Mouse (Mus musculus) heart, postnatal 0 days (tissue): Measurements from ENCODE around the gene Nrm. TPM values are rescaled to one million over a fixed set of nuclear protein-coding genes. Genes with fewer than 3 reads are reported as not detected.
A peak's percentile ranks its signal among the peaks of the same experiment; 100 is the strongest.

Experiments
- ATAC-seq: fragments of 200-750 bp; cut with Nextera tagmentation; 2 replicates; pipeline ENCODE4 v1.8.0; 2017; ENCODE audit warnings: low read depth, moderate number of reproducible peaks, moderate library complexity; ENCODE audit not compliant: insufficient read depth
- DNase-seq: peaks from one replicate; pipeline ENCODE4 v3.0.0-alpha.2; 2016; ENCODE audit warnings: low spot score
- H3K27ac ChIP-seq: fragments of 300-500 bp; sonication (generic); 2 replicates; pipeline ENCODE4 v1.5.1; 2014; ENCODE audit warnings: low read depth, mild to moderate bottlenecking
- H3K27me3 ChIP-seq: fragments of 300-500 bp; sonication (generic); 2 replicates; pipeline ENCODE4 v1.6.1; 2014; ENCODE audit warnings: low read length, mixed read lengths; ENCODE audit not compliant: control insufficient read depth, insufficient read depth
- H3K36me3 ChIP-seq: fragments of 300-500 bp; sonication (generic); replicated peaks from 2 replicates; pipeline ENCODE4 v1.6.1; 2014; ENCODE audit warnings: low read length, mixed read lengths; ENCODE audit not compliant: control insufficient read depth, insufficient read depth
- H3K4me1 ChIP-seq: fragments of 300-500 bp; sonication (generic); 2 replicates; pipeline ENCODE4 v1.6.1; 2014; ENCODE audit warnings: antibody characterized with exemption; ENCODE audit not compliant: control insufficient read depth, insufficient read depth
- H3K4me2 ChIP-seq: fragments of 300-500 bp; sonication (generic); 2 replicates; pipeline ENCODE4 v1.6.1; 2014; ENCODE audit warnings: low read depth, mild to moderate bottlenecking, low read length, moderate library complexity
- H3K4me3 ChIP-seq: fragments of 300-500 bp; sonication (generic); 2 replicates; pipeline ENCODE4 v1.5.1; 2014; ENCODE audit warnings: low read depth, low read length
- H3K9ac ChIP-seq: fragments of 300-500 bp; sonication (generic); replicated peaks from 2 replicates; pipeline ENCODE4 v1.6.1; 2014; ENCODE audit warnings: low read depth, low read length, mixed read lengths
- H3K9me3 ChIP-seq: fragments of 300-500 bp; sonication (generic); replicated peaks from 2 replicates; pipeline ENCODE4 v1.6.1; 2016; ENCODE audit warnings: low read length; ENCODE audit not compliant: control insufficient read depth
- CTCF ChIP-seq: IDR thresholded peaks from 2 replicates; pipeline ENCODE4 v1.5.1; 2016; ENCODE audit warnings: antibody characterized with exemption, control low read depth, low read depth
- EP300 ChIP-seq: IDR thresholded peaks from 2 replicates; pipeline ENCODE4 v1.6.1; 2016; ENCODE audit warnings: antibody characterized with exemption, low read depth
- WGBS: fragments of 180-500 bp; shearing (Covaris S2); extraction: QIAGEN DNeasy Blood & Tissue Kit; methylation state at CpG from one replicate; pipeline ENCODE4 v1.1.7; 2014; 5-methylcytosine and 5-hydroxymethylcytosine counted together
- polyA plus RNA-seq: library from polyadenylated mRNA; unstranded; fragments of >200 nt; fragmentation: Nextera tagmentation; extraction: Ambion mirVana; gene quantifications from 2 replicates; pipeline ENCODE4 v1.2.1, GENCODE M21; 2015
- total RNA-seq: library from RNA; depleted of rRNA; stranded (reverse); fragments of >200 nt; gene quantifications from 2 replicates; pipeline ENCODE4 v1.2.3, GENCODE M21; 2014; ENCODE audit warnings: low replicate concordance; rRNA removed

Nrm gene
- total RNA-seq = 16.1 and 36.2 TPM in 2 replicates
- polyA plus RNA-seq = 18.0 and 21.6 TPM in 2 replicates

- Histone ChIP-seq H3K27me3 (no peaks in the 10 kb centered on the region), H3K4me3 (peak within 1 kb of the TSS; percentile 82), H3K36me3 (peaks cover 19% of the 10 kb centered on the region), H3K9me3 (no peaks in the 10 kb centered on the region), H3K4me1 (peaks cover 10% of the 10 kb centered on the region; the same call in 1 of the 2 replicates), H3K9ac (peak within 1 kb of the TSS; percentile 60), H3K27ac (peak within 1 kb of the TSS; percentile 89), H3K4me2 (peak within 1 kb of the TSS; percentile 78)
- under 1% methylated on average over 47 of the region's 47 CpGs for WGBS
- TF ChIP-seq EP300 (peak; percentile 24; the same call in 1 of the 2 replicates), CTCF (peak; percentile 58)
- DNase-seq (peak; percentile 97), ATAC-seq (peak; percentile 89)
Measured at GRCm38 (mm10) chr17:35861198-35861857, at the start of gene Nrm. Gene Nrm (plus strand): TSS chr17:35861318.

- DNase-seq = no peak
- no peak for ATAC-seq
- H3K27ac ChIP-seq = peak overlapping the region; percentile 96
- whole genome bisulfite sequencing = 81% methylated on average over 5 of the region's 5 CpGs
- no peaks in the 10 kb centered on the region for H3K36me3 ChIP-seq
- no peaks in the 10 kb centered on the region for H3K27me3 ChIP-seq
- no peak overlapping the region for H3K4me2 ChIP-seq
- H3K9me3 ChIP-seq = no peaks in the 10 kb centered on the region
- no peak overlapping the region for H3K4me3 ChIP-seq
- TF ChIP-seq EP300 = no peak
- no peak for TF ChIP-seq CTCF
- H3K4me1 ChIP-seq = peaks cover 55% of the 10 kb centered on the region
- no peak overlapping the region for H3K9ac ChIP-seq
Measured at GRCm38 (mm10) chr17:35812307-35812706, 48.8 kb upstream of the Nrm start.

GRCm38 (mm10) chr17:35812736-35813135, 48.4 kb upstream of the Nrm start:
- DNase-seq = no peak
- Histone ChIP-seq H3K9me3 (no peaks in the 10 kb centered on the region), H3K4me3 (no peak overlapping the region), H3K4me2 (no peak overlapping the region), H3K36me3 (no peaks in the 10 kb centered on the region), H3K27ac (peak overlapping the region; percentile 96), H3K4me1 (peaks cover 55% of the 10 kb centered on the region), H3K9ac (0 out of 2 replicates have a peak overlapping the region, but pooled peaks have one; percentile 31), H3K27me3 (no peaks in the 10 kb centered on the region)
- TF ChIP-seq CTCF (no peak), EP300 (no peak)
- no peak; the same call in none of the 2 replicates for ATAC-seq
- 30% methylated on average over 6 of the region's 6 CpGs for WGBS

- H3K27ac ChIP-seq = peak overlapping the region; percentile 96
- DNase-seq = peak; percentile 98
- H3K9me3 ChIP-seq = no peaks in the 10 kb centered on the region
- peak; percentile 91 for ATAC-seq
- no peaks in the 10 kb centered on the region for H3K36me3 ChIP-seq
- no peak overlapping the region for H3K4me2 ChIP-seq
- no peaks in the 10 kb centered on the region for H3K27me3 ChIP-seq
- 9% methylated on average over 7 of the region's 7 CpGs for WGBS
- H3K9ac ChIP-seq = 0 out of 2 replicates have a peak overlapping the region, but pooled peaks have one; percentile 31
- peaks cover 55% of the 10 kb centered on the region for H3K4me1 ChIP-seq
- H3K4me3 ChIP-seq = no peak overlapping the region
- TF ChIP-seq CTCF (no peak), EP300 (peak; percentile 83)
Measured at GRCm38 (mm10) chr17:35813245-35813647, 47.9 kb upstream of the Nrm start.

- peaks cover 55% of the 10 kb centered on the region for H3K4me1 ChIP-seq
- peak overlapping the region; percentile 96 for H3K27ac ChIP-seq
- TF ChIP-seq EP300 (no peak; the same call in 1 of the 2 replicates), CTCF (no peak)
- no peak overlapping the region for H3K4me3 ChIP-seq
- no peak for DNase-seq
- ATAC-seq = peak; percentile 9
- H3K4me2 ChIP-seq = no peak overlapping the region
- H3K9ac ChIP-seq = no peak overlapping the region
- H3K9me3 ChIP-seq = no peaks in the 10 kb centered on the region
- no peaks in the 10 kb centered on the region for H3K36me3 ChIP-seq
- no peaks in the 10 kb centered on the region for H3K27me3 ChIP-seq
- 40% methylated on average over 7 of the region's 7 CpGs for WGBS
Measured at GRCm38 (mm10) chr17:35813653-35814052, 47.5 kb upstream of the Nrm start.
